Mouse (Mus musculus): ENCODE results near the gene Pou6f1. TPM values are rescaled to one million over a fixed set of nuclear protein-coding genes. Genes with fewer than 3 reads are reported as not detected.

Gene Pou6f1
- polyA plus RNA-seq, 1 experiment from 2014 or later, result 3.9 TPM

- Histone ChIP-seq H3K27ac (replicated peaks; ENCODE audit: low read depth, low read length) (no peak overlapping the region), H3K27me3 (ENCODE audit: control insufficient read depth, insufficient read depth, low read length) (peaks cover 37% of the 10 kb centered on the region), H3K9ac (ENCODE audit: low read length) (peak overlapping the region; percentile 78), H3K4me2 (ENCODE audit: low read depth, severe bottlenecking) (peak overlapping the region; percentile 96), H3K4me3 (ENCODE audit: low read depth, low read length) (peak overlapping the region; percentile 68), H3K36me3 (ENCODE audit: control insufficient read depth, insufficient read depth, low read length) (no peaks in the 10 kb centered on the region), H3K4me1 (ENCODE audit: control insufficient read depth, insufficient read depth, low read length) (0 out of 2 replicates have a peak, but pooled peaks cover 2% of the 10 kb centered on the region), H3K9me3 (ENCODE audit: control insufficient read depth, low read length) (no peaks in the 10 kb centered on the region)
- peak; percentile 51; the same call in 1 of the 2 replicates for ATAC-seq (ENCODE audit: insufficient number of reproducible peaks, low FRiP score, low TSS enrichment, low read depth)
- WGBS, result 1% methylated on average over 35 of the region's 35 CpGs
- peak; percentile 83 for DNase-seq (ENCODE audit: low spot score)
Measured at GRCm38 (mm10) chr15:100600047-100600695, 387 bp upstream of the Pou6f1 start.

- no peaks in the 10 kb centered on the region for H3K9me3 ChIP-seq (ENCODE audit: control insufficient read depth, low read length)
- no peaks in the 10 kb centered on the region for H3K36me3 ChIP-seq (ENCODE audit: control insufficient read depth, insufficient read depth, low read length)
- peak overlapping the region; percentile 96 for H3K4me2 ChIP-seq (ENCODE audit: low read depth, severe bottlenecking)
- peak; percentile 62 for DNase-seq (ENCODE audit: low spot score)
- peak overlapping the region; percentile 68 for H3K4me3 ChIP-seq (ENCODE audit: low read depth, low read length)
- H3K27ac ChIP-seq (replicated peaks; ENCODE audit: low read depth, low read length), result no peak overlapping the region
- WGBS, result under 1% methylated on average over 12 of the region's 12 CpGs
- H3K27me3 ChIP-seq (ENCODE audit: control insufficient read depth, insufficient read depth, low read length), result peaks cover 33% of the 10 kb centered on the region
- 0 out of 2 replicates have a peak, but pooled peaks cover 2% of the 10 kb centered on the region for H3K4me1 ChIP-seq (ENCODE audit: control insufficient read depth, insufficient read depth, low read length)
- H3K9ac ChIP-seq (ENCODE audit: low read length), result peak overlapping the region; percentile 78; the same call in 1 of the 2 replicates
- no peak for ATAC-seq (ENCODE audit: insufficient number of reproducible peaks, low FRiP score, low TSS enrichment, low read depth)
Measured at GRCm38 (mm10) chr15:100598883-100599275, 905 bp downstream of the Pou6f1 start.

- Histone ChIP-seq H3K9me3 (ENCODE audit: control insufficient read depth, low read length) (no peaks in the 10 kb centered on the region), H3K36me3 (ENCODE audit: control insufficient read depth, insufficient read depth, low read length) (no peaks in the 10 kb centered on the region), H3K27me3 (ENCODE audit: control insufficient read depth, insufficient read depth, low read length) (peaks cover 29% of the 10 kb centered on the region), H3K4me2 (ENCODE audit: low read depth, severe bottlenecking) (peak overlapping the region; percentile 96), H3K9ac (ENCODE audit: low read length) (no peak overlapping the region), H3K4me1 (ENCODE audit: control insufficient read depth, insufficient read depth, low read length) (0 out of 2 replicates have a peak, but pooled peaks cover 2% of the 10 kb centered on the region), H3K4me3 (ENCODE audit: low read depth, low read length) (peak overlapping the region; percentile 68; the same call in 1 of the 2 replicates), H3K27ac (replicated peaks; ENCODE audit: low read depth, low read length) (no peak overlapping the region)
- WGBS, result 15% methylated on average over 9 of the region's 9 CpGs
- DNase-seq (ENCODE audit: low spot score) (no peak), ATAC-seq (ENCODE audit: insufficient number of reproducible peaks, low FRiP score, low TSS enrichment, low read depth) (no peak)
Measured at GRCm38 (mm10) chr15:100598287-100598882, 1.4 kb downstream of the Pou6f1 start.

GRCm38 (mm10) chr15:100592817-100593216 lies 7.0 kb downstream of the Pou6f1 start:
- DNase-seq (ENCODE audit: low spot score) (no peak), ATAC-seq (ENCODE audit: insufficient number of reproducible peaks, low FRiP score, low TSS enrichment, low read depth) (no peak)
- Histone ChIP-seq H3K4me1 (ENCODE audit: control insufficient read depth, insufficient read depth, low read length) (no peaks in the 10 kb centered on the region), H3K4me2 (ENCODE audit: low read depth, severe bottlenecking) (no peak overlapping the region), H3K36me3 (ENCODE audit: control insufficient read depth, insufficient read depth, low read length) (no peaks in the 10 kb centered on the region), H3K27ac (replicated peaks; ENCODE audit: low read depth, low read length) (no peak overlapping the region), H3K27me3 (ENCODE audit: control insufficient read depth, insufficient read depth, low read length) (no peaks in the 10 kb centered on the region), H3K9me3 (ENCODE audit: control insufficient read depth, low read length) (no peaks in the 10 kb centered on the region), H3K9ac (ENCODE audit: low read length) (no peak overlapping the region), H3K4me3 (ENCODE audit: low read depth, low read length) (no peak overlapping the region)
- 78% methylated on average over 6 of the region's 6 CpGs for WGBS

GRCm38 (mm10) chr15:100590436-100590835 lies 9.3 kb downstream of the Pou6f1 start:
- whole genome bisulfite sequencing, result 70% methylated on average over 8 of the region's 8 CpGs
- Histone ChIP-seq H3K27me3 (ENCODE audit: control insufficient read depth, insufficient read depth, low read length) (no peaks in the 10 kb centered on the region), H3K9ac (ENCODE audit: low read length) (no peak overlapping the region), H3K27ac (replicated peaks; ENCODE audit: low read depth, low read length) (no peak overlapping the region), H3K9me3 (ENCODE audit: control insufficient read depth, low read length) (no peaks in the 10 kb centered on the region), H3K4me3 (ENCODE audit: low read depth, low read length) (no peak overlapping the region), H3K4me2 (ENCODE audit: low read depth, severe bottlenecking) (no peak overlapping the region), H3K36me3 (ENCODE audit: control insufficient read depth, insufficient read depth, low read length) (no peaks in the 10 kb centered on the region), H3K4me1 (ENCODE audit: control insufficient read depth, insufficient read depth, low read length) (no peaks in the 10 kb centered on the region)
- DNase-seq (ENCODE audit: low spot score), result no peak
- ATAC-seq (ENCODE audit: insufficient number of reproducible peaks, low FRiP score, low TSS enrichment, low read depth), result no peak

- H3K4me2 ChIP-seq (ENCODE audit: low read depth, severe bottlenecking), result no peak overlapping the region
- H3K36me3 ChIP-seq (ENCODE audit: control insufficient read depth, insufficient read depth, low read length), result no peaks in the 10 kb centered on the region
- no peak overlapping the region for H3K4me3 ChIP-seq (ENCODE audit: low read depth, low read length)
- no peaks in the 10 kb centered on the region for H3K9me3 ChIP-seq (ENCODE audit: control insufficient read depth, low read length)
- no peak for DNase-seq (ENCODE audit: low spot score)
- H3K4me1 ChIP-seq (ENCODE audit: control insufficient read depth, insufficient read depth, low read length), result no peaks in the 10 kb centered on the region
- no peak overlapping the region for H3K27ac ChIP-seq (replicated peaks; ENCODE audit: low read depth, low read length)
- no peaks in the 10 kb centered on the region for H3K27me3 ChIP-seq (ENCODE audit: control insufficient read depth, insufficient read depth, low read length)
- 85% methylated on average over 6 of the region's 6 CpGs for WGBS
- no peak for ATAC-seq (ENCODE audit: insufficient number of reproducible peaks, low FRiP score, low TSS enrichment, low read depth)
- no peak overlapping the region for H3K9ac ChIP-seq (ENCODE audit: low read length)
Measured at GRCm38 (mm10) chr15:100588297-100588696, 11.5 kb downstream of the Pou6f1 start.

GRCm38 (mm10) chr15:100587166-100587565 lies 12.6 kb downstream of the Pou6f1 start:
- Histone ChIP-seq H3K9ac (ENCODE audit: low read length) (no peak overlapping the region), H3K9me3 (ENCODE audit: control insufficient read depth, low read length) (no peaks in the 10 kb centered on the region), H3K4me3 (ENCODE audit: low read depth, low read length) (no peak overlapping the region), H3K4me2 (ENCODE audit: low read depth, severe bottlenecking) (no peak overlapping the region), H3K4me1 (ENCODE audit: control insufficient read depth, insufficient read depth, low read length) (no peaks in the 10 kb centered on the region), H3K27me3 (ENCODE audit: control insufficient read depth, insufficient read depth, low read length) (no peaks in the 10 kb centered on the region), H3K36me3 (ENCODE audit: control insufficient read depth, insufficient read depth, low read length) (no peaks in the 10 kb centered on the region), H3K27ac (replicated peaks; ENCODE audit: low read depth, low read length) (no peak overlapping the region)
- ATAC-seq (ENCODE audit: insufficient number of reproducible peaks, low FRiP score, low TSS enrichment, low read depth) (no peak), DNase-seq (ENCODE audit: low spot score) (no peak)
- WGBS, result 75% methylated on average over 4 of the region's 4 CpGs

- 87% methylated on average over 16 of the region's 16 CpGs for WGBS
- Histone ChIP-seq H3K4me1 (ENCODE audit: control insufficient read depth, insufficient read depth, low read length) (no peaks in the 10 kb centered on the region), H3K36me3 (ENCODE audit: control insufficient read depth, insufficient read depth, low read length) (no peaks in the 10 kb centered on the region), H3K9ac (ENCODE audit: low read length) (no peak overlapping the region), H3K4me2 (ENCODE audit: low read depth, severe bottlenecking) (no peak overlapping the region), H3K4me3 (ENCODE audit: low read depth, low read length) (no peak overlapping the region), H3K27me3 (ENCODE audit: control insufficient read depth, insufficient read depth, low read length) (no peaks in the 10 kb centered on the region), H3K9me3 (ENCODE audit: control insufficient read depth, low read length) (no peaks in the 10 kb centered on the region), H3K27ac (replicated peaks; ENCODE audit: low read depth, low read length) (no peak overlapping the region)
- DNase-seq (ENCODE audit: low spot score), result no peak
- ATAC-seq (ENCODE audit: insufficient number of reproducible peaks, low FRiP score, low TSS enrichment, low read depth), result no peak
Measured at GRCm38 (mm10) chr15:100585931-100586330, 13.9 kb downstream of the Pou6f1 start.
